8 mouse cellular contexts compared by ENCODE assay signal in genomic region chr6:82996740-82997315, GRCm38 (mm10). TPM values are rescaled to one million over a fixed set of nuclear protein-coding genes. Genes with fewer than 3 reads are reported as not detected.
DNase-seq lines count a peak whose midpoint lies in the region; ATAC-seq and TF ChIP-seq lines count a peak whose summit lies in the region.

No protein-coding gene starts in this region.

- H3K4me1 ChIP-seq in embryonic facial prominence, embryonic 14.5 days (ENCODE audit: control insufficient read depth, insufficient read depth, low read length), result no peaks in the 10 kb centered on the region
- peaks cover 8% of the 10 kb centered on the region for H3K4me1 ChIP-seq in heart, adult 2 months (ENCODE audit: control insufficient read depth, insufficient read depth, low read length)
- H3K4me1 ChIP-seq in limb, embryonic 13.5 days, result peaks cover 11% of the 10 kb centered on the region; the same call in 1 of the 2 replicates
- peaks cover 2% of the 10 kb centered on the region; the same call in 1 of the 2 replicates for H3K4me1 ChIP-seq in midbrain, embryonic 16.5 days (ENCODE audit: control insufficient read depth, insufficient read depth, low read length)

- H3K4me2 ChIP-seq in embryonic facial prominence, embryonic 14.5 days (ENCODE audit: low read depth, low read length), result peak overlapping the region; percentile 23
- peak overlapping the region; percentile 54 for H3K4me2 ChIP-seq in limb, embryonic 13.5 days (replicated peaks)
- peak overlapping the region; percentile 37; the same call in 1 of the 2 replicates for H3K4me2 ChIP-seq in midbrain, embryonic 16.5 days (ENCODE audit: low read length)

- no peaks in the 10 kb centered on the region for H3K9me3 ChIP-seq in embryonic facial prominence, embryonic 14.5 days (ENCODE audit: control insufficient read depth, low read length)
- no peaks in the 10 kb centered on the region for H3K9me3 ChIP-seq in limb, embryonic 13.5 days
- H3K9me3 ChIP-seq in midbrain, embryonic 16.5 days (replicated peaks; ENCODE audit: control insufficient read depth, low read length, poor library complexity, severe bottlenecking), result no peaks in the 10 kb centered on the region

- no peaks in the 10 kb centered on the region for H3K79me2 ChIP-seq in heart, adult 2 months (replicated peaks; ENCODE audit: control insufficient read depth, insufficient read depth, low read length)

- H3K27me3 ChIP-seq in embryonic facial prominence, embryonic 14.5 days (replicated peaks; ENCODE audit: control insufficient read depth, insufficient read depth, low read length), result no peaks in the 10 kb centered on the region
- H3K27me3 ChIP-seq in heart, adult 2 months (ENCODE audit: control insufficient read depth, insufficient read depth, low read length), result no peaks in the 10 kb centered on the region
- no peaks in the 10 kb centered on the region for H3K27me3 ChIP-seq in limb, embryonic 13.5 days
- no peaks in the 10 kb centered on the region for H3K27me3 ChIP-seq in midbrain, embryonic 16.5 days (ENCODE audit: control insufficient read depth, insufficient read depth, low read depth, low read length)

- no peak overlapping the region for H3K27ac ChIP-seq in embryonic facial prominence, embryonic 14.5 days (replicated peaks; ENCODE audit: low read depth, low read length)
- H3K27ac ChIP-seq in heart, adult 2 months, result peak overlapping the region; percentile 78
- H3K27ac ChIP-seq in limb, embryonic 13.5 days, result no peak overlapping the region
- H3K27ac ChIP-seq in midbrain, embryonic 16.5 days (ENCODE audit: low read length), result 0 out of 2 replicates have a peak overlapping the region, but pooled peaks have one; percentile 6

- H3K36me3 ChIP-seq in embryonic facial prominence, embryonic 14.5 days (ENCODE audit: control insufficient read depth, insufficient read depth, low read length), result no peaks in the 10 kb centered on the region
- H3K36me3 ChIP-seq in heart, adult 2 months (ENCODE audit: control insufficient read depth, insufficient read depth, low read length), result no peaks in the 10 kb centered on the region
- no peaks in the 10 kb centered on the region for H3K36me3 ChIP-seq in limb, embryonic 13.5 days
- H3K36me3 ChIP-seq in midbrain, embryonic 16.5 days (ENCODE audit: control insufficient read depth, insufficient read depth, low read length), result no peaks in the 10 kb centered on the region

- 12% methylated on average over 11 of the region's 11 CpGs for WGBS in embryonic facial prominence, embryonic 14.5 days
- 3% methylated on average over 11 of the region's 11 CpGs for WGBS in heart, adult 2 months
- WGBS in limb, embryonic 13.5 days, result 14% methylated on average over 11 of the region's 11 CpGs
- 13% methylated on average over 11 of the region's 11 CpGs for WGBS in midbrain, embryonic 16.5 days

- TF ChIP-seq EP300 in heart, adult 2 months (IDR thresholded peaks at IDR 0.05; ENCODE audit: insufficient read depth, low read depth, low read length), result peak; percentile 99

- DNase-seq in 3T3-L1 (ENCODE audit: low read depth, low spot score), result peak; percentile 100
- peak; percentile 64 to 83 for DNase-seq in adrenal gland, postnatal 4 days (ENCODE audit: low spot score in 2 of 2)
- peak; percentile 96 for DNase-seq in embryonic facial prominence, embryonic 14.5 days (ENCODE audit: low spot score)
- DNase-seq in heart, adult 2 months, result peak; percentile 86 to 92
- peak; percentile 92 to 94 for DNase-seq in kidney, adult 8-10 months
- DNase-seq in spleen, postnatal 10 days (ENCODE audit: low spot score in 2 of 2), result peak; percentile 84 to 92

- peak overlapping the region; percentile 2; the same call in 1 of the 2 replicates for H3K4me3 ChIP-seq in embryonic facial prominence, embryonic 14.5 days (ENCODE audit: low read depth, low read length)
- peak overlapping the region; percentile 34 for H3K4me3 ChIP-seq in heart, adult 2 months
- 0 out of 2 replicates have a peak overlapping the region, but pooled peaks have one; percentile 22 for H3K4me3 ChIP-seq in limb, embryonic 13.5 days
- H3K4me3 ChIP-seq in midbrain, embryonic 16.5 days (ENCODE audit: low read depth, low read length), result peak overlapping the region; percentile 7; the same call in 1 of the 2 replicates

- peak overlapping the region; percentile 32; the same call in 1 of the 2 replicates for H3K9ac ChIP-seq in embryonic facial prominence, embryonic 14.5 days (ENCODE audit: low read depth, low read length)
- peak overlapping the region; percentile 50 for H3K9ac ChIP-seq in heart, adult 2 months (ENCODE audit: low read depth, low read length)
- H3K9ac ChIP-seq in limb, embryonic 13.5 days, result peak overlapping the region; percentile 43; the same call in 1 of the 2 replicates
- H3K9ac ChIP-seq in midbrain, embryonic 16.5 days (ENCODE audit: low read depth, low read length), result peak overlapping the region; percentile 48; the same call in 1 of the 2 replicates

- intact Hi-C loops in heart, adult 2 months (cut with DNase I), result loop anchor here (1.0 to 5.0 kb wide), 7 partner anchors 57 to 515 kb away; partner anchors contain the start of genes Aup1, Bola3, Ccdc142 and Gm42688

- peak; percentile 92 for TF ChIP-seq CTCF in heart, adult 2 months (IDR thresholded peaks at IDR 0.05)

- ATAC-seq in embryonic facial prominence, embryonic 14.5 days (ENCODE audit: low read depth), result peak; percentile 95
- ATAC-seq in limb, embryonic 13.5 days (ENCODE audit: low FRiP score, low read depth), result peak; percentile 91
- peak; percentile 98 for ATAC-seq in midbrain, embryonic 16.5 days

- TF ChIP-seq POLR2A in heart, adult 2 months (IDR thresholded peaks at IDR 0.05; ENCODE audit: insufficient read depth, low read depth, low read length), result peak; percentile 73

RNA-seq across cellular contexts. Expression of gene Dok1, which starts 36.4 kb away (rescaled TPM):
- 10 to 100 TPM; 16.1 to 16.2 TPM for total RNA-seq in adrenal gland, postnatal 4 days (2021)
- polyA plus RNA-seq in embryonic facial prominence, embryonic 14.5 days (2014; fragmentation: Nextera tagmentation; extraction: Ambion mirVana), result 6.7 and 8.7 TPM in 2 replicates
- 1 to 10 TPM; 2.6 TPM for total RNA-seq in heart, adult 2 months (2021)
- polyA plus RNA-seq in heart, adult 2 months (2012; rRNA removed), result 3.0 and 3.4 TPM in 2 replicates
- 16.2 and 16.5 TPM in 2 replicates for polyA plus RNA-seq in limb, embryonic 13.5 days (2015; fragmentation: Nextera tagmentation; extraction: Ambion mirVana)
- polyA plus RNA-seq in midbrain, embryonic 16.5 days (2015; fragmentation: Nextera tagmentation; extraction: Ambion mirVana), result 1.7 and 1.8 TPM in 2 replicates

RNA-seq across cellular contexts. Expression of gene Loxl3, which starts 37.1 kb away (rescaled TPM):
- 1 to 10 TPM; 6.2 to 9.4 TPM for total RNA-seq in adrenal gland, postnatal 4 days (2021)
- 19.7 and 21.4 TPM in 2 replicates for polyA plus RNA-seq in embryonic facial prominence, embryonic 14.5 days (2014; fragmentation: Nextera tagmentation; extraction: Ambion mirVana)
- total RNA-seq in heart, adult 2 months (2021), result 1 to 10 TPM; 1.9 to 2.1 TPM
- 5.4 and 7.2 TPM in 2 replicates for polyA plus RNA-seq in heart, adult 2 months (2012; rRNA removed)
- polyA plus RNA-seq in limb, embryonic 13.5 days (2015; fragmentation: Nextera tagmentation; extraction: Ambion mirVana), result 34.4 and 36.3 TPM in 2 replicates
- 5.1 and 7.5 TPM in 2 replicates for polyA plus RNA-seq in midbrain, embryonic 16.5 days (2015; fragmentation: Nextera tagmentation; extraction: Ambion mirVana)

RNA-seq across cellular contexts. Expression of gene M1ap, which starts 50.1 kb away (rescaled TPM):
- total RNA-seq in adrenal gland, postnatal 4 days (2021), result under 1 TPM in 1 of 2 experiments, not detected in 1; 0.14 TPM
- polyA plus RNA-seq in embryonic facial prominence, embryonic 14.5 days (2014; fragmentation: Nextera tagmentation; extraction: Ambion mirVana), result 0.28 and 0.65 TPM in 2 replicates
- under 1 TPM in 1 of 2 experiments, not detected in 1; 0.34 TPM for total RNA-seq in heart, adult 2 months (2021)
- polyA plus RNA-seq in heart, adult 2 months (2012; rRNA removed), result 0.31 TPM in 1 of 2 replicates, not detected in the other
- 0.34 and 0.65 TPM in 2 replicates for polyA plus RNA-seq in limb, embryonic 13.5 days (2015; fragmentation: Nextera tagmentation; extraction: Ambion mirVana)
- not detected in 2 replicates for polyA plus RNA-seq in midbrain, embryonic 16.5 days (2015; fragmentation: Nextera tagmentation; extraction: Ambion mirVana)

RNA-seq across cellular contexts. Expression of gene Sema4f, which starts 57.3 kb away (rescaled TPM):
- total RNA-seq in adrenal gland, postnatal 4 days (2021), result 1 to 10 TPM; 2.0 to 3.5 TPM
- 2.1 and 3.5 TPM in 2 replicates for polyA plus RNA-seq in embryonic facial prominence, embryonic 14.5 days (2014; fragmentation: Nextera tagmentation; extraction: Ambion mirVana)
- under 1 TPM; 0.13 to 0.18 TPM for total RNA-seq in heart, adult 2 months (2021)
- polyA plus RNA-seq in heart, adult 2 months (2012; rRNA removed), result 0.37 and 0.53 TPM in 2 replicates
- polyA plus RNA-seq in limb, embryonic 13.5 days (2015; fragmentation: Nextera tagmentation; extraction: Ambion mirVana), result 3.1 and 4.5 TPM in 2 replicates
- 18.9 and 20.3 TPM in 2 replicates for polyA plus RNA-seq in midbrain, embryonic 16.5 days (2015; fragmentation: Nextera tagmentation; extraction: Ambion mirVana)

RNA-seq across cellular contexts. Expression of gene Aup1, which starts 57.5 kb away (rescaled TPM):
- 100 to 1,000 TPM; 170 to 175 TPM for total RNA-seq in adrenal gland, postnatal 4 days (2021)
- polyA plus RNA-seq in embryonic facial prominence, embryonic 14.5 days (2014; fragmentation: Nextera tagmentation; extraction: Ambion mirVana), result 118 and 121 TPM in 2 replicates
- 10 to 100 TPM; 70.9 to 87.0 TPM for total RNA-seq in heart, adult 2 months (2021)
- polyA plus RNA-seq in heart, adult 2 months (2012; rRNA removed), result 148 and 178 TPM in 2 replicates
- polyA plus RNA-seq in limb, embryonic 13.5 days (2015; fragmentation: Nextera tagmentation; extraction: Ambion mirVana), result 168 and 181 TPM in 2 replicates
- polyA plus RNA-seq in midbrain, embryonic 16.5 days (2015; fragmentation: Nextera tagmentation; extraction: Ambion mirVana), result 176 and 184 TPM in 2 replicates

Comparison
In these comparisons a context has a peak if more than half of its experiments do, and no peak if none do; other contexts are left out.
1. H3K27ac ChIP-seq: peak in heart, adult 2 months (single experiment) and midbrain, embryonic 16.5 days (single experiment); none in embryonic facial prominence, embryonic 14.5 days (single experiment) and limb, embryonic 13.5 days (single experiment).
2. Peak in every context shown above with its lines, with median percentiles within 50 percentile points of each other: DNase-seq, ATAC-seq, H3K4me2 ChIP-seq, H3K4me3 ChIP-seq and H3K9ac ChIP-seq.